Mouse (Mus musculus) heart, embryonic 10.5 days (tissue): ENCODE measurements at regions not wholly inside any gene's neighbourhood (a gene's known extent, or its start where the extent isn't known, plus 50 kb on each side); places are given as distances from the start of the nearest gene placed in this dataset.

Experiments
- DNase-seq: peaks from one replicate; pipeline ENCODE4 v3.0.0-alpha.2; 2017; ENCODE audit warnings: low spot score
- H3K27ac ChIP-seq: fragments of 300-500 bp; sonication (generic); 2 replicates; pipeline ENCODE4 v1.5.1; 2016; ENCODE audit warnings: mild to moderate bottlenecking
- H3K27me3 ChIP-seq: fragments of 300-500 bp; sonication (generic); 2 replicates; pipeline ENCODE4 v1.6.1; 2016; ENCODE audit warnings: mild to moderate bottlenecking; ENCODE audit not compliant: poor library complexity, insufficient read depth, severe bottlenecking
- H3K36me3 ChIP-seq: fragments of 300-500 bp; sonication (generic); 2 replicates; pipeline ENCODE4 v1.6.1; 2016; ENCODE audit warnings: mild to moderate bottlenecking, moderate library complexity
- H3K4me1 ChIP-seq: fragments of 300-500 bp; sonication (generic); 2 replicates; pipeline ENCODE4 v1.6.1; 2016; ENCODE audit warnings: mild to moderate bottlenecking
- H3K4me3 ChIP-seq: fragments of 300-500 bp; sonication (generic); 2 replicates; pipeline ENCODE4 v1.5.1; 2016; ENCODE audit warnings: mild to moderate bottlenecking, moderate library complexity
- H3K9me3 ChIP-seq: fragments of 300-500 bp; sonication (generic); 2 replicates; pipeline ENCODE4 v1.6.1; 2016; ENCODE audit warnings: mild to moderate bottlenecking, moderate library complexity
- WGBS: fragments of 180-500 bp; shearing (Covaris S2); methylation state at CpG from one replicate; pipeline ENCODE4 v1.1.7; 2016; 5-methylcytosine and 5-hydroxymethylcytosine counted together

GRCm38 (mm10) chr10:108016552-108016951 is 104.6 kb upstream of the Otogl start:
- Histone ChIP-seq H3K36me3 (no peaks in the 10 kb centered on the region), H3K27ac (no peak overlapping the region), H3K9me3 (no peaks in the 10 kb centered on the region), H3K4me1 (no peaks in the 10 kb centered on the region), H3K4me3 (no peak overlapping the region), H3K27me3 (no peaks in the 10 kb centered on the region)
- no peak for DNase-seq
- WGBS: 87% methylated on average over 1 of the region's 1 CpGs

- Histone ChIP-seq H3K4me1 (no peaks in the 10 kb centered on the region), H3K27me3 (no peaks in the 10 kb centered on the region), H3K36me3 (no peaks in the 10 kb centered on the region), H3K9me3 (no peaks in the 10 kb centered on the region), H3K4me3 (no peak overlapping the region), H3K27ac (no peak overlapping the region)
- no peak for DNase-seq
- 78% methylated on average over 2 of the region's 2 CpGs for WGBS
Measured at GRCm38 (mm10) chr10:107994836-107995585, 83.1 kb upstream of the Otogl start.

- H3K4me1 ChIP-seq: no peaks in the 10 kb centered on the region
- H3K27ac ChIP-seq: no peak overlapping the region
- no peak overlapping the region for H3K4me3 ChIP-seq
- WGBS: 45% methylated on average over 3 of the region's 3 CpGs
- no peaks in the 10 kb centered on the region for H3K27me3 ChIP-seq
- H3K36me3 ChIP-seq: no peaks in the 10 kb centered on the region
- H3K9me3 ChIP-seq: no peaks in the 10 kb centered on the region
- DNase-seq: no peak
Measured at GRCm38 (mm10) chr10:107992621-107993020, 80.7 kb upstream of the Otogl start.

- DNase-seq: no peak
- Histone ChIP-seq H3K27me3 (no peaks in the 10 kb centered on the region), H3K4me1 (no peaks in the 10 kb centered on the region), H3K36me3 (no peaks in the 10 kb centered on the region), H3K9me3 (no peaks in the 10 kb centered on the region), H3K4me3 (no peak overlapping the region), H3K27ac (no peak overlapping the region)
- WGBS: 83% methylated on average over 3 of the region's 3 CpGs
Measured at GRCm38 (mm10) chr10:107990557-107990956, 78.6 kb upstream of the Otogl start.

- 80% methylated on average over 2 of the region's 2 CpGs for WGBS
- Histone ChIP-seq H3K4me1 (no peaks in the 10 kb centered on the region), H3K27ac (no peak overlapping the region), H3K9me3 (no peaks in the 10 kb centered on the region), H3K4me3 (no peak overlapping the region), H3K27me3 (no peaks in the 10 kb centered on the region), H3K36me3 (no peaks in the 10 kb centered on the region)
- DNase-seq: no peak
Measured at GRCm38 (mm10) chr10:107989913-107990312, 78.0 kb upstream of the Otogl start.

GRCm38 (mm10) chr10:107982632-107983031 is 70.7 kb upstream of the Otogl start:
- Histone ChIP-seq H3K27ac (no peak overlapping the region), H3K9me3 (no peaks in the 10 kb centered on the region), H3K27me3 (no peaks in the 10 kb centered on the region), H3K36me3 (no peaks in the 10 kb centered on the region), H3K4me1 (no peaks in the 10 kb centered on the region), H3K4me3 (no peak overlapping the region)
- DNase-seq: no peak
- WGBS: 87% methylated on average over 5 of the region's 5 CpGs

- H3K27me3 ChIP-seq: no peaks in the 10 kb centered on the region
- DNase-seq: no peak
- H3K27ac ChIP-seq: no peak overlapping the region
- no peaks in the 10 kb centered on the region for H3K9me3 ChIP-seq
- H3K4me3 ChIP-seq: no peak overlapping the region
- H3K36me3 ChIP-seq: no peaks in the 10 kb centered on the region
- no peaks in the 10 kb centered on the region for H3K4me1 ChIP-seq
- WGBS: 85% methylated on average over 1 of the region's 1 CpGs
Measured at GRCm38 (mm10) chr10:107982082-107982481, 70.1 kb upstream of the Otogl start.

- no peak for DNase-seq
- H3K27ac ChIP-seq: no peak overlapping the region
- H3K4me1 ChIP-seq: 0 out of 2 replicates have a peak, but pooled peaks cover 6% of the 10 kb centered on the region
- no peak overlapping the region for H3K4me3 ChIP-seq
- no peaks in the 10 kb centered on the region for H3K9me3 ChIP-seq
- 95% methylated on average over 3 of the region's 3 CpGs for WGBS
- H3K36me3 ChIP-seq: no peaks in the 10 kb centered on the region
- H3K27me3 ChIP-seq: no peaks in the 10 kb centered on the region
Measured at GRCm38 (mm10) chr10:107976392-107976965, 64.5 kb upstream of the Otogl start.

- Histone ChIP-seq H3K9me3 (no peaks in the 10 kb centered on the region), H3K4me1 (0 out of 2 replicates have a peak, but pooled peaks cover 6% of the 10 kb centered on the region), H3K4me3 (no peak overlapping the region), H3K27me3 (no peaks in the 10 kb centered on the region), H3K27ac (no peak overlapping the region), H3K36me3 (no peaks in the 10 kb centered on the region)
- no peak for DNase-seq
Measured at GRCm38 (mm10) chr10:107971748-107972147, 59.8 kb upstream of the Otogl start.

GRCm38 (mm10) chr10:107966996-107967395 is 55.1 kb upstream of the Otogl start:
- no peaks in the 10 kb centered on the region for H3K27me3 ChIP-seq
- no peak overlapping the region for H3K27ac ChIP-seq
- H3K36me3 ChIP-seq: no peaks in the 10 kb centered on the region
- WGBS: 86% methylated on average over 11 of the region's 11 CpGs
- H3K4me1 ChIP-seq: no peaks in the 10 kb centered on the region
- no peaks in the 10 kb centered on the region for H3K9me3 ChIP-seq
- no peak for DNase-seq
- H3K4me3 ChIP-seq: no peak overlapping the region

- WGBS: 88% methylated on average over 1 of the region's 1 CpGs
Measured at GRCm38 (mm10) chr10:107964022-107964421, 52.1 kb upstream of the Otogl start.

GRCm38 (mm10) chr10:107962130-107962529 is 50.2 kb upstream of the Otogl start:
- H3K4me3 ChIP-seq: no peak overlapping the region
- WGBS: 77% methylated on average over 3 of the region's 3 CpGs
- no peak overlapping the region for H3K27ac ChIP-seq
- H3K9me3 ChIP-seq: no peaks in the 10 kb centered on the region
- no peaks in the 10 kb centered on the region for H3K27me3 ChIP-seq
- DNase-seq: no peak
- H3K36me3 ChIP-seq: no peaks in the 10 kb centered on the region
- H3K4me1 ChIP-seq: no peaks in the 10 kb centered on the region

More at GRCm38 (mm10) chr10:107964022-107964421, 52.1 kb upstream of the Otogl start:
- Histone ChIP-seq H3K4me3 (no peak overlapping the region), H3K27me3 (no peaks in the 10 kb centered on the region), H3K4me1 (no peaks in the 10 kb centered on the region), H3K36me3 (no peaks in the 10 kb centered on the region), H3K9me3 (no peaks in the 10 kb centered on the region), H3K27ac (no peak overlapping the region)
- DNase-seq: no peak
